Mouse (Mus musculus) forebrain, embryonic 16.5 days (tissue): ENCODE results near the gene B3gnt2. TPM values are rescaled to one million over a fixed set of nuclear protein-coding genes. Genes with fewer than 3 reads are reported as not detected.

Experiments used
- ATAC-seq: fragments of 200-750 bp; cut with Nextera tagmentation; 2 replicates; pipeline ENCODE4 v1.8.0; 2017; ENCODE audit warnings: mild to moderate bottlenecking, moderate library complexity
- H3K27ac ChIP-seq: fragments of 300-500 bp; sonication (generic); 2 replicates; pipeline ENCODE4 v1.5.1; 2014; ENCODE audit warnings: low read length, control low read depth
- H3K27me3 ChIP-seq: fragments of 300-500 bp; sonication (generic); replicated peaks from 2 replicates; pipeline ENCODE4 v1.6.1; 2014; ENCODE audit warnings: low read length; ENCODE audit not compliant: control insufficient read depth, insufficient read depth
- H3K36me3 ChIP-seq: fragments of 300-500 bp; sonication (generic); 2 replicates; pipeline ENCODE4 v1.6.1; 2014; ENCODE audit not compliant: control insufficient read depth, insufficient read depth
- H3K4me1 ChIP-seq: fragments of 300-500 bp; sonication (generic); replicated peaks from 2 replicates; pipeline ENCODE4 v1.6.1; 2014; ENCODE audit warnings: low read length; ENCODE audit not compliant: control insufficient read depth, insufficient read depth
- H3K4me2 ChIP-seq: fragments of 300-500 bp; sonication (generic); 2 replicates; pipeline ENCODE4 v1.6.1; 2014; ENCODE audit warnings: mild to moderate bottlenecking, low read length, control low read depth
- H3K4me3 ChIP-seq: fragments of 300-500 bp; sonication (generic); replicated peaks from 2 replicates; pipeline ENCODE4 v1.5.1; 2014; ENCODE audit warnings: mild to moderate bottlenecking, low read length, control low read depth
- H3K9ac ChIP-seq: fragments of 300-500 bp; sonication (generic); replicated peaks from 2 replicates; pipeline ENCODE4 v1.6.1; 2014; ENCODE audit warnings: low read depth, low read length, control low read depth
- H3K9me3 ChIP-seq: fragments of 300-500 bp; sonication (generic); 2 replicates; pipeline ENCODE4 v1.6.1; 2016; ENCODE audit warnings: low read length; ENCODE audit not compliant: control insufficient read depth
- WGBS: fragments of 180-500 bp; shearing (Covaris S2); extraction: QIAGEN DNeasy Blood & Tissue Kit; methylation state at CpG from one replicate; pipeline ENCODE4 v1.1.7; 2014; 5-methylcytosine and 5-hydroxymethylcytosine counted together
- polyA plus RNA-seq: library from polyadenylated mRNA; unstranded; fragments of >200 nt; fragmentation: Nextera tagmentation; extraction: Ambion mirVana; gene quantifications from 2 replicates; pipeline ENCODE4 v1.2.1, GENCODE M21; 2015

The B3gnt2 gene
- polyA plus RNA-seq, 1 experiment from 2014 or later = 3.1 TPM

- peaks cover 27% of the 10 kb centered on the region for H3K4me1 ChIP-seq
These were observed 2.8 kb upstream of the B3gnt2 start for GRCm38 (mm10) chr11:22863581-22863980.

GRCm38 (mm10) chr11:22861315-22861714, 554 bp upstream of the B3gnt2 start:
- 51% methylated on average over 4 of the region's 4 CpGs for WGBS
- Histone ChIP-seq H3K4me2 (no peak overlapping the region), H3K9ac (no peak overlapping the region), H3K4me1 (peaks cover 31% of the 10 kb centered on the region), H3K36me3 (no peaks in the 10 kb centered on the region), H3K27ac (no peak overlapping the region), H3K4me3 (no peak overlapping the region), H3K27me3 (peaks cover 36% of the 10 kb centered on the region), H3K9me3 (no peaks in the 10 kb centered on the region)
- no peak for ATAC-seq

More at GRCm38 (mm10) chr11:22863581-22863980, 2.8 kb upstream of the B3gnt2 start:
- peaks cover 21% of the 10 kb centered on the region for H3K27me3 ChIP-seq
- H3K9me3 ChIP-seq = no peaks in the 10 kb centered on the region
- no peak for ATAC-seq
- WGBS = 24% methylated on average over 4 of the region's 4 CpGs
- H3K36me3 ChIP-seq = no peaks in the 10 kb centered on the region
- no peak overlapping the region for H3K27ac ChIP-seq
- H3K9ac ChIP-seq = no peak overlapping the region
- H3K4me2 ChIP-seq = no peak overlapping the region
- H3K4me3 ChIP-seq = no peak overlapping the region

DNA sequence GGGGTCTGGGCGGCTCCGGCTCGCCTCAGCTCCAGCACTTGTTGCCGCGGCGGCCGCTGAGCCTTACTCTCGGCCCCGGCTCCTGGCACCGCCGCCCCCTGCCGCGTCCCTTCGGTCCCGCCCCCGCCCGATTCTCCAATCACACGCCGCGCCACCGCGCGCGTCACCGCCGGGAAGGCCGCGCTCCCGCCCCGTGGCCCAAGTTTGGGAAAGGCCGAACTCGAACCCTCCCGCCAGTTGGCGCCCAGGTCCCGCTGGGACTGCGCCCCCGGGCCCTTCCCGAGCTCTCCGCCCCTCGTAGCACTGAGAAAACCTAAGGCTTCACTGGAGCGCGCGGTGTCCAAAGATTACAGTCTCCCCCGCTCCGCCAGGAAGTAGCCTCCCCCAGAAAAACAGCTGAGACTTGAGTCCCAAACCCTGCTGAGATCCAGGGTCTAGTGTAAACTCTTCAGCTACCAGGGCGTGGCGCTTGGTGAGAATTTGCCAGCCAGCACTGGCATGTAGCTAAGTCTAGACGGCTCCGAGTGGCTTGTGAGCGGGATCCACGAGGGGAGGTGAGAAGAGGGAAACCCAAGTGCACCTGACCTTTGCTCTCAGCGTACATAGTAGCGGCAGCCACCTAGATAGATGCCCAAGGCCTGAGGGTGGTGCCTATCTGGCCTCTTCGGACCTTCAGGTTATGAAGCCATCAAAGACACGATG, 977 bp downstream of the B3gnt2 start:
- WGBS = under 1% methylated on average over 47 of the region's 55 CpGs
- peak overlapping the region; percentile 56 for H3K9ac ChIP-seq
- peak overlapping the region; percentile 100 for H3K4me2 ChIP-seq
- no peak overlapping the region for H3K27ac ChIP-seq
- H3K9me3 ChIP-seq = no peaks in the 10 kb centered on the region
- H3K4me3 ChIP-seq = peak overlapping the region; percentile 68
- H3K4me1 ChIP-seq = peaks cover 30% of the 10 kb centered on the region
- H3K36me3 ChIP-seq = no peaks in the 10 kb centered on the region
- peak; percentile 91 for ATAC-seq
- H3K27me3 ChIP-seq = peaks cover 36% of the 10 kb centered on the region

DNA sequence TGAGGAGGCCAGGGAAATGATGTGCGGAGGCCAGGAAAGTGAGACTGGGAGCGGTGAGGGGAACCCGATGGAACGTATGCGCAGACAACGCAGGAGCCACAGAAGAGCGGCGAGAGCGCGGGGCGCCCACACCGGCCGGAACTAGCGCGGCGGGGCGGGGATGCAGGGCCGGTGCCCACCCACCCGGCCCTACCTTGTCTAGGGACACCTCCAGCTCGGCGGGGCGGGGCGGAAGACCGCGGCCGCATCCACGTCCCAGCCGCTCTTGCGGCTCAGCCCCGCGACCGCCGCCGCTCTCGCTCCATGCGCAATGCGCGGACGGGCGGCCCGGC, 1.5 kb downstream of the B3gnt2 start:
- Histone ChIP-seq H3K4me1 (peaks cover 24% of the 10 kb centered on the region), H3K4me3 (peak overlapping the region; percentile 68), H3K27ac (no peak overlapping the region), H3K27me3 (peaks cover 36% of the 10 kb centered on the region), H3K9me3 (no peaks in the 10 kb centered on the region), H3K36me3 (no peaks in the 10 kb centered on the region), H3K4me2 (peak overlapping the region; percentile 100), H3K9ac (peak overlapping the region; percentile 56)
- 0% methylated on average over 26 of the region's 41 CpGs for WGBS
- ATAC-seq = no peak

DNA sequence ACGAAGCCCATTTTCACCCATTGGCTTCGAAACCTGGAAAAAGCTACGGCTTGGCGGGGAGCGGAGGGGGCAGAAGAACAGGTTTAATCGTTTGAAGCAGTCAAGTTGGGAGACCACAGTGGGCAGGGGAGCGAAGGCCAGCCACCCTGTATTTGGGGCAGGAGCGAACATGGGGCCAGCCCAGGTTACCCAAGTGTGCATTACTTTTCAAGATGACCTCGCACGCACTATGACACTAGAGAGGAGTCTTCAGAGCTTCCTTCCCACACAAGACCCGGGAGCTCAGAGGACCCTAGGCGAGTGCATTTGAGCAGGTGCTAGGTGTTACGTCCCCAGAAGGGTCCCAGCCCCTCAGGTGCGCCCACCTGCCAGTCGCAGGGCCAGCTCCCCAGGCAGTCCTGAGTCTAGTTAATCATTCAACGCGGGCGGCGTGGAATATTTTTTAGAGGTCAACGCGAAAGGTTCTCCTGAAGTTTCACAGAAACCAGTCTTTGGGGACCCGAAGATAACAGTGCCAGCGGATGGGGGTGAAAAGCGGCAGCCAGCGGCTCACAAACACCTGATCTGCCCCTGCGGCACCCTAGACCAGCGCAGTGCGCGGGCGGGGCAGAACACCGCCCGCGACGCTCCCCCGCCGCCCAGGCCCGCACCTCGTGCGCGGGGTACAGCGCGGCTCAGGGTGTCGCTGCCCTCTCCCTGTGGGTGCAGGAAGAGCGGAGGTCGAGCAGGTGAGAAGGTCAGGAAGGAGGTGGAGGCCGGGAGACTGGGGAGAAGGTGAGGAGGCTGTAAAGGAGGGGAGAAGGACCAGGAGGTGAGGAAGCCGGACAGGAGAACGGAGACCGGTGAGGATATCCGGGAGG, 2.1 kb downstream of the B3gnt2 start:
- peak; percentile 37 for ATAC-seq
- Histone ChIP-seq H3K27ac (no peak overlapping the region), H3K27me3 (peaks cover 36% of the 10 kb centered on the region), H3K4me3 (peak overlapping the region; percentile 68), H3K9ac (peak overlapping the region; percentile 56), H3K4me1 (peaks cover 20% of the 10 kb centered on the region), H3K9me3 (no peaks in the 10 kb centered on the region), H3K4me2 (peak overlapping the region; percentile 100), H3K36me3 (no peaks in the 10 kb centered on the region)
- WGBS = 2% methylated on average over 49 of the region's 50 CpGs

GRCm38 (mm10) chr11:22857705-22858440, 2.9 kb downstream of the B3gnt2 start:
- H3K27me3 ChIP-seq = peaks cover 36% of the 10 kb centered on the region

GRCm38 (mm10) chr11:22857106-22857704, 3.6 kb downstream of the B3gnt2 start:
- Histone ChIP-seq H3K9ac (no peak overlapping the region), H3K36me3 (no peaks in the 10 kb centered on the region), H3K4me1 (peaks cover 20% of the 10 kb centered on the region), H3K9me3 (no peaks in the 10 kb centered on the region), H3K27ac (no peak overlapping the region), H3K27me3 (peaks cover 32% of the 10 kb centered on the region), H3K4me2 (no peak overlapping the region), H3K4me3 (no peak overlapping the region)
- WGBS = 86% methylated on average over 5 of the region's 5 CpGs
- no peak for ATAC-seq

More at GRCm38 (mm10) chr11:22857705-22858440, 2.9 kb downstream of the B3gnt2 start:
- Histone ChIP-seq H3K4me3 (peak overlapping the region; percentile 68), H3K27ac (no peak overlapping the region), H3K4me1 (peaks cover 20% of the 10 kb centered on the region), H3K9ac (no peak overlapping the region), H3K4me2 (peak overlapping the region; percentile 100), H3K36me3 (no peaks in the 10 kb centered on the region), H3K9me3 (no peaks in the 10 kb centered on the region)
- 13% methylated on average over 25 of the region's 25 CpGs for WGBS
- no peak for ATAC-seq

DNA sequence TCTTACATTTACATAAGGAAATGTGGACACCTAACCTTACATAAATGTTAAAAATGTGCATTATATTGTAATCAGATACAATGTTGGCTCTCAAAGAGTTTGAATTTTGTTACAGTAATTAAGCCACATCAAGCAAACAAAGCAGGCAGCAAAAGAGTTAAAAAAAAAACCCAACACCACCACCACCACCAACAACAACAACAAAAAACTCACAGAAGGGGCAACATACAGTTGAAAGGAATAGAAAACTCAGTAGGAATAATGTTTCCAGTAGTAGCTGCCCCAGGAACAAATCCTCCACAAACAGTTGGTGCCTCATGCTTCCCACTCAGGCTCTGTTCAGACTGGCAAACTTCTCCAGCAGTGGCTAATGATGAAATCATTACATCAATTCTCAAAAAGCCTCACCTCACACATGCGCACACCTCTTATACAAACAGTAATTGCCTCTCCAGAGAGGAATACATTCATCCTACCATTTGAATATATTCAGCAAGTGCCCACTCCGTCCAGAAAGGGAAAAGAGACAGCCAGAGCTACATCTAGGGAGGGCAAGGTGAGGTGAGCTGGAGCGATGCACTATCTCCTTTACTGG, 4.3 kb downstream of the B3gnt2 start:
- no peak overlapping the region for H3K4me2 ChIP-seq
- H3K4me1 ChIP-seq = peaks cover 20% of the 10 kb centered on the region
- 70% methylated on average over 3 of the region's 3 CpGs for WGBS
- no peak overlapping the region for H3K27ac ChIP-seq
- no peak for ATAC-seq
- H3K9ac ChIP-seq = no peak overlapping the region
- H3K4me3 ChIP-seq = no peak overlapping the region
- no peaks in the 10 kb centered on the region for H3K9me3 ChIP-seq
- peaks cover 28% of the 10 kb centered on the region for H3K27me3 ChIP-seq
- no peaks in the 10 kb centered on the region for H3K36me3 ChIP-seq
